In genomic region chr9:119597332-119597731, GRCm38 (mm10) we compare ENCODE assay signal across 19 mouse cellular contexts. TPM values are rescaled to one million over a fixed set of nuclear protein-coding genes. Genes with fewer than 3 reads are reported as not detected.
DNase-seq lines count a peak whose midpoint lies in the region; ATAC-seq lines count a peak whose summit lies in the region.
"Had no signal": no experiment of that assay in that cellular context is flagged by ENCODE, and none has a peak within 500 bp of the region (broad histone marks: within the 10 kb centered on the region; RNA-seq: fewer than 3 reads in every experiment).

No protein-coding gene starts in this region.

- no peaks in the 10 kb centered on the region for H3K27me3 ChIP-seq in heart, embryonic 11.5 days (ENCODE audit: control insufficient read depth, insufficient read depth, low read length)
- H3K27me3 ChIP-seq: embryonic facial prominence, embryonic 12.5 days; limb, embryonic 13.5 days; liver, embryonic 15.5 days had no signal

- no peak overlapping the region for H3K4me3 ChIP-seq in heart, embryonic 11.5 days (ENCODE audit: low read depth, low read length)
- H3K4me3 ChIP-seq: embryonic facial prominence, embryonic 12.5 days; hindbrain, embryonic 15.5 days; limb, embryonic 13.5 days; liver, embryonic 15.5 days; megakaryocyte, embryonic 14.5 days had no signal

- no peak overlapping the region for H3K27ac ChIP-seq in heart, embryonic 11.5 days (ENCODE audit: low read depth, low read length)
- H3K27ac ChIP-seq: embryonic facial prominence, embryonic 12.5 days; hindbrain, embryonic 15.5 days; limb, embryonic 13.5 days; liver, embryonic 15.5 days had no signal

- H3K4me2 ChIP-seq in heart, embryonic 11.5 days = no peak overlapping the region
- H3K4me2 ChIP-seq: embryonic facial prominence, embryonic 12.5 days; hindbrain, embryonic 15.5 days; limb, embryonic 13.5 days; liver, embryonic 15.5 days had no signal

- H3K9ac ChIP-seq in heart, embryonic 11.5 days (ENCODE audit: low read depth, low read length) = no peak overlapping the region
- H3K9ac ChIP-seq: embryonic facial prominence, embryonic 12.5 days; hindbrain, embryonic 15.5 days; limb, embryonic 13.5 days; liver, embryonic 15.5 days had no signal

- H3K9me3 ChIP-seq in heart, embryonic 11.5 days (replicated peaks; ENCODE audit: control insufficient read depth, low read length) = peaks cover 3% of the 10 kb centered on the region; the same call in 1 of the 2 replicates
- H3K9me3 ChIP-seq: embryonic facial prominence, embryonic 12.5 days; hindbrain, embryonic 15.5 days; liver, embryonic 15.5 days had no signal

- no peaks in the 10 kb centered on the region for H3K36me3 ChIP-seq in heart, embryonic 11.5 days (ENCODE audit: control insufficient read depth, insufficient read depth, low read length)
- H3K36me3 ChIP-seq: embryonic facial prominence, embryonic 12.5 days; hindbrain, embryonic 15.5 days; limb, embryonic 13.5 days; liver, embryonic 15.5 days had no signal

- DNase-seq in left cerebral cortex, postnatal 14 days (ENCODE audit: low spot score in 2 of 2) = peak; percentile 48 to 60
- DNase-seq in left cerebral cortex, adult 9 months (ENCODE audit: low spot score in 2 of 2) = no peak
- DNase-seq in A20 (ENCODE audit: low read depth, low spot score) (peak; percentile 26), MEL-GATA-1-ER (ENCODE audit: extremely low read depth, low read depth) (peak; percentile 19)
- peak; percentile 42 for DNase-seq in lung, postnatal 10 days
- DNase-seq in thymus, adult 18-20 months = no peak
- no peak for DNase-seq in yolk sac, embryonic 10.5 days (ENCODE audit: low spot score)
- DNase-seq: cerebellum, adult 8-10 months; gastrocnemius, postnatal 25 days; thymus, adult 2 months had no signal

- ATAC-seq in heart, embryonic 11.5 days (replicated peaks; ENCODE audit: insufficient number of reproducible peaks, low FRiP score, low TSS enrichment) = no peak
- ATAC-seq: intestine, postnatal 0 days; midbrain, embryonic 16.5 days had no signal

- no peaks in the 10 kb centered on the region for H3K4me1 ChIP-seq in heart, embryonic 11.5 days (ENCODE audit: control insufficient read depth, insufficient read depth, low read length)
- H3K4me1 ChIP-seq: hindbrain, embryonic 15.5 days; limb, embryonic 13.5 days; liver, embryonic 15.5 days; megakaryocyte, embryonic 14.5 days had no signal

- intact Hi-C loops in left cerebral cortex, postnatal 14 days (cut with DNase I) = no loop called here

- 75% methylated on average over 8 of the region's 8 CpGs for WGBS in heart, embryonic 11.5 days (ENCODE audit: insufficient replicate concordance)

RNA-seq across cellular contexts. Expression of gene Scn5a, which starts 18.5 kb away (rescaled TPM):
- 1 to 10 TPM; 1.9 to 3.0 TPM for total RNA-seq in left cerebral cortex, postnatal 14 days (2021)
- polyA plus RNA-seq in heart, embryonic 11.5 days (2014; fragmentation: Nextera tagmentation; extraction: Ambion mirVana) = 8.0 and 8.6 TPM in 2 replicates
- total RNA-seq: common myeloid progenitor, adult 5-6 weeks had no signal

Comparison
In these comparisons a context has a peak if more than half of its experiments do, and no peak if none do; other contexts are left out.
1. DNase-seq: peak in left cerebral cortex, postnatal 14 days (2 of 2), A20 (single experiment), MEL-GATA-1-ER (single experiment) and lung, postnatal 10 days (single experiment); none in left cerebral cortex, adult 9 months (0 of 2), thymus, adult 18-20 months (0 of 2) and yolk sac, embryonic 10.5 days (single experiment).